Mouse (Mus musculus) monocyte, adult 5-6 weeks (primary cell): ENCODE results near the gene Pitpnb. TPM values are rescaled to one million over a fixed set of nuclear protein-coding genes. Genes with fewer than 3 reads are reported as not detected.

Source experiments
- ATAC-seq: fragments of 153-309, 156-312 bp; replicated peaks from 2 replicates; pipeline ENCODE4 v1.8.0; 2017; ENCODE audit warnings: mild to moderate bottlenecking; ENCODE audit not compliant: low TSS enrichment, insufficient number of reproducible peaks, severe bottlenecking, poor library complexity, low FRiP score
- total RNA-seq: library from RNA; stranded (forward); fragments of 200-1000, 200-491, 200-594 nt; gene quantifications from 3 replicates; pipeline ENCODE4 v1.2.3, GENCODE M21; 2017

Pitpnb gene
- total RNA-seq, 1 experiment from 2014 or later: 18.9 TPM

- ATAC-seq: no peak
These were observed 87.0 kb downstream of the Pitpnb start for GRCm38 (mm10) chr5:111417378-111418131.

- ATAC-seq: no peak
These were observed 87.9 kb downstream of the Pitpnb start for GRCm38 (mm10) chr5:111418202-111419120.

- no peak for ATAC-seq
These were observed 88.7 kb downstream of the Pitpnb start for GRCm38 (mm10) chr5:111419121-111419881.

DNA sequence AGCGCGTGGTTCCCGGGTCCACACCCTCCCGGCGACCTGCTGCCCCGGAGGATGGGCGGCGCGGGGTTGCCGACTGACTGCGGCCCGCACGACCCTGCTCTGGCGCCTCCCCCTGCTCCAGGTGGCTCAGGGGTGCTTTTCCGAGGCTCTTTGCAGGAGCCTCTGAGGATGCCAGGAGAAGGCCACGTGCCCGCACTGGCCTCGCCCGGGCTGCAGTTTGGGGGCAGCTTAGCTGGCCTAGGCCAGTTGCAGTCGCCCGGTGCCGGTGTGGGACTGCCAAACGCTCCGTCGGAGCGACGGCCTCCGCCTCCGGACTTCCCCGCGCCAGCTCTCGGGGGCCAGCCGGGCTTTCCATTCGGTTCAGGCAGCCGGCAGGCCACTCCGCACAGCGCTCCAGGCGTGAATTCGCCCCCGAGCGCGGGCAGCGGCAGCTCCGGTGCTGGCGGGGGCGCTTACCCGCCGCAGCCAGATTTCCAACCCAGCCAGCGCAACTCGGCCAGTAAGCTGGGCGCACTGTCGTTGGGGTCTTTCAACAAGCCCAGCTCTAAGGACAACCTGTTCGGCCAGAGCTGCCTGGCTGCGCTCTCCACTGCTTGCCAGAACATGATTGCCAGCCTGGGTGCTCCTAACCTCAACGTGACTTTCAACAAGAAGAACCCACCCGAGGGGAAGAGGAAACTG is 89.6 kb downstream of the Pitpnb start:
- ATAC-seq: no peak

- no peak for ATAC-seq
These were observed 90.3 kb downstream of the Pitpnb start for GRCm38 (mm10) chr5:111420896-111421295.

DNA sequence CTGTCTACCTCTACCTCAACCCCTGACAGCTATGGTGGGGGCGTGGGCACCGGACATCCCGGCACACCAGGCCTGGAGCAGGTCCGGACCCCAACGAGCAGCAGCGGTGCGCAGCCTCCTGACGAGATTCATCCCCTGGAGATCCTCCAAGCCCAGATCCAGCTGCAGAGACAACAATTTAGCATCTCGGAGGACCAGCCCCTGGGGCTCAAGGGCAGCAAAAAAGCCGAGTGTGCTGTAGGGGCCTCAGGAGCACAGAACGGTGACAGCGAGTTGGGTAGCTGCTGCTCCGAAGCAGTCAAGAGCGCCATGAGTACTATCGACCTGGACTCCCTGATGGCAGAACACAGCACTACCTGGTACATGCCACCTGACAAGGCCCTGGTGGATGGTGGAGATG is 90.9 kb downstream of the Pitpnb start:
- ATAC-seq: no peak

GRCm38 (mm10) chr5:111422058-111422800 is 91.7 kb downstream of the Pitpnb start:
- no peak for ATAC-seq

DNA sequence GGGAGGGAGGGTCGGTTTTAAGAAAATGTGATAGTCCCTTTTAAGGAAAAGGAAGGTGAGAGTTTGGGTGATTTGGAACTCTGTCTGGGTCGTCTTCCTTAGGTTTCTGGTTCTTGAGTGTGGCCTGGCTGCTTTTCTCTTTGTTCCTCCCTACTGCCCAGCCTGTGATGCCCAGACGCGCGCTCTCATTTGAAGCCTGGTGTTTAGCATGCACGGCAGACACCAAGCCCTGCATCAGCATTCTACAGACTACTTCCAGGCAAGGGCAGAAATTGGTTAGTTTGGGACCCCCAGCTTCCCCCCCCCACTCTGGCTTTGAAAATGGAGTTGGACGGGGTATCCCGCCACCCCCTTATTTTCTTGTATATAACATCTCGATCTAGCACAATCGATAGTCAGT is 92.4 kb downstream of the Pitpnb start:
- ATAC-seq: no peak

DNA sequence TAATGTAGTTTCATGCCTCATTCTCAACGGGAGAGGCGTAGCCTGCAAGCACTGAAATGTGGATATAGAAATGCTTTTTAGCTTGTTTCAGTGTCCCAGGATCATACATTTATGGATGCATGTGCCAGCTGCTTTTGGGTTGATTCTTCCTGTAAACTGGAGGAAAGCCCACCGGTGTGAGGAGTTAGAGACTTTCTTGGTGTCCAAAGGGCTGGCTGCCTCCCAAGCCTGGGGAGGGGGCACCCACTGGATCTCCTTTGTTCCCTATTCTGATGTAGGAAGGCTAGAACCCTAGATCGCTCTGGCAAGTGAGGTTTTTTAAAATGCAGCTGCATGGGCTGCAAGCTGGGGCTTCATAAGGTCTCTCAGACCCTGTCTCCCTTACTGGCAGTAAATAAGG is 93.1 kb downstream of the Pitpnb start:
- no peak for ATAC-seq

DNA sequence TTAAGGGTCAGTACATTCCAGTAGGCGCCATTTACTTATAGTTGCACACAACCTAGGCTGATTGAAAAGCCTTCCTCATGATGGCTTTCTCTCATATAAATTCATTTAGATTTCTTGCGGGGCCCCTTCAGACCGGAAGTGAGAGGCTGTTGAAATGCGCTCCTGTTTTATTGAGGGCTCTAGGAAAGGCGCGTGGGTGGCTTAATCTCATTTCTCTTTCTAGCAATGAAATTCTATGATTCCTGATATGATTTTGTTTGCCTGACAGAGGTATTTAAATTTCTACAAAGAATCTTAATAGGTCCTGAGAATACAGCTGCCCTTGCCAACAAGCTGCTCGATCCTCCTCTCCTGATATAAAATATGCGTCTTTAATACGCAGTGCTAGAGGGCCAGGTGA is 95.2 kb downstream of the Pitpnb start:
- ATAC-seq: no peak

DNA sequence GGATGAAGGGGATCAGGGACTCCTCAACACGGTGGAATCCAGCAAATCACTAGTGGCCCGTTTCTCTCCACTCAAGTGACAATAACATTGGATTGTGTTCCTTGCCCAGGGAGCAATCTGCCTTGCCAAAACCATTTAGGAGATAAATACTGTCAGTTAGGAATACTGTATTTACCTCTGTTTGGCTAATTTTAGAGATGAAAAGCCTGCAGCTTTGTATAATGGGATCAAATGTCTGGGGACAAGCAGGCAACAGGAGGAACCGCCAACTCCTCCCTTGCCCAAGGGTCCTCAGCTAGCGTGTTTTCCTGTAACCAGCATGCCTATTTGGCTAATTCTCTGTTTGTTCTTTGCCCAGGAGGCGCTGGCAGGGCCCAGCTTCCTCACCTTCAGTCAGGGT is 95.7 kb downstream of the Pitpnb start:
- ATAC-seq: no peak

GRCm38 (mm10) chr5:111428882-111429281 is 98.3 kb downstream of the Pitpnb start:
- ATAC-seq: no peak

- ATAC-seq: no peak
These were observed 99.2 kb downstream of the Pitpnb start for GRCm38 (mm10) chr5:111429726-111430125.

DNA sequence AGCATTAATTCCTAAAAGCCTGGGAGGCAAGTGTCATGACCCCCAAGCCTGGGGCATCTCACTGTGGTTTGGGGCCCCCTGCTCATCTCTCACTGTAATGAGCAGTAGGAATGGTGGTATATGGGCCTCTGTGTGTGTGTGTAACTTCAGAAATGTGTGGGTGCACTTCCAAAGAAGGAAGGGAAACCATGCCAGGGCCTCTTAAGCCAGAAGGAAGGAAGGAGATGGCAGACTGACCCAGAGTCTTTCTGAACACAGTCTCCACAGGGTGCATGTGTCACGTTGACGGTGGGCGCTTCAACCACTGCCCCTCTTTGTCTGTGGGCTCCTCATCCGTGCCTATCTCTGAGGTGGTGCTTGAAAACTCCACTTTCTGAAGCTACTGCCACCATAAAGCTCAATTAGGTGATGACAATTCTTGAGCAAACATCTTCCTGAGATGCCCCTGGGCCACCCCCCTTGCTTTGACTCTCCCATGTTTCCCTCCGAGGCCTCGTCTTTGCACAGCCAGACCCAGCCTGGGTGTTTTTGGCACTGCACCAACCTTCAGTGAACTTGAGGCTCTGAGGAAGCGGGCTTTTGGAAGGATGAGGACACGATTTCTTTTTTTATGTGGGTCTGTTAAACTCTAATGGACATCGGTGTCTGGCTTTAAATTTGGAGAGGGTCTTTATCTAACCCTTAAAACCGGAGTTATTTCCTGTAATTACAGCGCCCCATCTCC is 100.6 kb downstream of the Pitpnb start:
- ATAC-seq: no peak

DNA sequence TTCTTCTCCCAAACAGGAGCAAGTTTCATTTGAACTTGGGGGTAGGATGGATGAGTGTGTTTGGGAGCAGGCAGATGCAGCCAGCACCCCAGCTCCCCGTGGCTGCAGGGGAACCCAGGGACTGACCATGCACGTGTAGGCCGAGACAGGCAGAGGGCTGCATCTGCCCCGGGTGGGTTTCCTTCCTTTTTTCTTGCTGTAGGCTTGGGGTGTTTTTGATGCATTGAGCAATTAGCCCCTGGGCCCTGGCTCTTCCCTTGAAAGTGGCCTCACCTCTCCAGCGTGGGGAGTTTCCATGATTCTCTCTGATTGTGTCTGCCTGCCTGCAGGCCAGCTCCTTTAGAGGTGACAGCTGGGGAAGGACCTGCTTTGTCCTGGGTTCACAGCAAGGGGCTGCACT is 102.3 kb downstream of the Pitpnb start:
- ATAC-seq: no peak

DNA sequence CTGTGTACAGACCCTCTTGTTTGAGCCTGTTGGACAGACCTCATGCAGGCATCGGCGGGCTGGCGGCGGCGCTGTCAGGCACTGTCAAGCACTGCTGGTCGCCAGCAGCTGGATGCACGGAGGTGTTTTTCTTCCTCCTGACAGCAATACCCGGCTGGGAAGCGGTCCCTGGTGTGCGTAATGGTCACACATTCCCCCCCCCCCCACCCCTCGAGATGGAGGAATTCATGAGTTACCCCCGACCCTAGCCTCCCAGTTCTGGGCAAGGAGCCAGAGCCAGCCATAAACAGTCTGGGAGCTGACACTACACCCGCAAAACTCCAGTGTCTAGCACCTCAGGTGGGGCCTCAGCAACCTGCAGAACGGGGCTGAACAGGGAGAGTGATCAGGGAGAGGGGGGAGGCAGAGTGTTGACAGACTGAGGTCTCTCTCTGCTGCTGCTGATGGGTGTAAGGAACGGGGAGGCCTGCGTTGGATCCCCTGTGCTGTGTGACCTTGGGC is 103.8 kb downstream of the Pitpnb start:
- no peak for ATAC-seq

- no peak for ATAC-seq
These were observed 105.7 kb downstream of the Pitpnb start for GRCm38 (mm10) chr5:111436260-111436659.
